Mouse (Mus musculus): Measurements from ENCODE around the gene Alox12e.

Alox12e gene

GRCm38 (mm10) chr11:70288102-70288501, 34.3 kb downstream of the Alox12e start:
- in situ Hi-C loops (cut with MboI, MseI): loop anchor here (25.0 kb wide), 1 partner anchor 999 kb away; no protein-coding TSS in a partner anchor

- in situ Hi-C loops (cut with MboI, MseI): loop anchor here (25.0 kb wide), 1 partner anchor 1002 kb away; no protein-coding TSS in a partner anchor
Measured at GRCm38 (mm10) chr11:70285686-70286085, 36.7 kb downstream of the Alox12e start.

GRCm38 (mm10) chr11:70284757-70285156, 37.7 kb downstream of the Alox12e start:
- in situ Hi-C loops (cut with MboI, MseI): loop anchor here (25.0 kb wide), 1 partner anchor 1003 kb away; no protein-coding TSS in a partner anchor

- in situ Hi-C loops (cut with MboI, MseI): loop anchor here (25.0 kb wide), 1 partner anchor 1004 kb away; no protein-coding TSS in a partner anchor
Measured at GRCm38 (mm10) chr11:70283666-70284065, 38.8 kb downstream of the Alox12e start.

- in situ Hi-C loops (cut with MboI, MseI): loop anchor here (25.0 kb wide), 1 partner anchor 1007 kb away; no protein-coding TSS in a partner anchor
Measured at GRCm38 (mm10) chr11:70280441-70280840, 42.0 kb downstream of the Alox12e start.

- in situ Hi-C loops (cut with MboI, MseI): loop anchor here (25.0 kb wide), 1 partner anchor 1008 kb away; no protein-coding TSS in a partner anchor
Measured at GRCm38 (mm10) chr11:70278961-70279360, 43.5 kb downstream of the Alox12e start.

GRCm38 (mm10) chr11:70271641-70272040, 50.8 kb downstream of the Alox12e start:
- in situ Hi-C loops (cut with MboI, MseI): no loop called here

- in situ Hi-C loops (cut with MboI, MseI): no loop called here
Measured at GRCm38 (mm10) chr11:70266405-70266804, 56.0 kb downstream of the Alox12e start.

GRCm38 (mm10) chr11:70265819-70266218, 56.6 kb downstream of the Alox12e start:
- in situ Hi-C loops (cut with MboI, MseI): no loop called here
